Mouse (Mus musculus) adrenal gland, adult 2 months (tissue): Measurements from ENCODE around the gene Gm5591. TPM values are rescaled to one million over a fixed set of nuclear protein-coding genes. Genes with fewer than 3 reads are reported as not detected.
"Not testable (repeated sequence)": the region's sequence is repeated elsewhere in the genome, so short reads cannot be mapped to it uniquely, and the experiment has no call there.

Experiments used
- DNase-seq: peaks from one replicate; pipeline ENCODE4 v3.0.0; 2021
- long read RNA-seq: library from polyadenylated mRNA; stranded (forward); transcript quantifications from one replicate; pipeline ENCODE4 v2.0.0, GENCODE M21; 2021
- polyA plus RNA-seq: library from polyadenylated mRNA; depleted of rRNA; stranded (reverse); fragments of >200 nt; gene quantifications from 2 replicates; pipeline ENCODE4 v1.2.3, GENCODE M21; 2012; rRNA removed
- total RNA-seq, 2 experiments: library from RNA; stranded (reverse); gene quantifications; 2 replicates each; pipeline ENCODE4 v1.2.3; 2021

Gm5591 gene
- not detected for total RNA-seq
- not detected in 2 replicates for polyA plus RNA-seq
- long read RNA-seq = 0 reads

GRCm38 (mm10) chr7:38528093-38528492 lies at the start of gene Gm5591:
Gm5591 (minus strand) TSS chr7:38528193.
- DNase-seq = not testable (repeated sequence)

DNA sequence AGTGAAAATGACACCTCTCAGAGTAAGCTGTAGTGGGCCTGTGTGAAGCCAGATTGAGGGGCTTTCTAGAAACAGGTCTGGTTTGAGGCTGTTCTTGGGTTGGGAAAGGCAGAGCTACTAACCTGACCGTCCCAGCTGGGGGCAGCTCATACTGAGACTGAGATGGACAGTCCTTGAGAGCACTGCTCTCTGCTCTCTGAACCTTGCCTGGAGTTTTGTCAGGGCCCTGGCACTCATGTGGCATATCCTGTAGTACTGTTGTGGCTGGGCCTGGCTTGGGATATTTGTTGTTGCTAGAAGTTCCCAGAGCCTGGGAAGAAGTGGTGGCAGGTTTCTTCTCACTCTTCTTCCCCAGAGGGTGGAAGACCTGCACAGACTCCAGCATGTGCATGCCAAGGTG lies 39.5 kb downstream of the Gm5591 start:
- not testable (repeated sequence) for DNase-seq
